Mouse (Mus musculus) midbrain, embryonic 14.5 days (tissue): Measurements from ENCODE around the gene Tomm22. TPM values are rescaled to one million over a fixed set of nuclear protein-coding genes. Genes with fewer than 3 reads are reported as not detected.

Experiments
- polyA plus RNA-seq: library from polyadenylated mRNA; unstranded; fragments of >200 nt; fragmentation: Nextera tagmentation; extraction: Ambion mirVana; gene quantifications from 2 replicates; pipeline ENCODE4 v1.2.1, GENCODE M21; 2014

Gene Tomm22
- polyA plus RNA-seq, 1 experiment from 2014 or later, result 237 TPM

Other genes starting within 250 kb of the Tomm22 start
- 225 and 226 TPM in 2 replicates for gene Csnk1e, start 215.3 kb upstream of the Tomm22 start, polyA plus RNA-seq
- gene Kcnj4, start 165.6 kb upstream of the Tomm22 start, polyA plus RNA-seq, result 0.23 TPM in 1 of 2 replicates, not detected in the other
- 5.4 and 7.1 TPM in 2 replicates for gene Kdelr3, start 154.4 kb upstream of the Tomm22 start, polyA plus RNA-seq
- 115 and 137 TPM in 2 replicates for gene Ddx17, start 124.1 kb upstream of the Tomm22 start, polyA plus RNA-seq
- 0.38 and 0.75 TPM in 2 replicates for gene Dmc1, start 65.8 kb upstream of the Tomm22 start, polyA plus RNA-seq
- 6.9 TPM in 2 replicates for gene Fam227a, start 11.9 kb upstream of the Tomm22 start, polyA plus RNA-seq
- gene Cby1, start 11.7 kb upstream of the Tomm22 start, polyA plus RNA-seq, result 84.2 and 89.7 TPM in 2 replicates
- 16.2 and 23.9 TPM in 2 replicates for gene Josd1, start 17.1 kb downstream of the Tomm22 start, polyA plus RNA-seq
- gene Gtpbp1, start 20.0 kb downstream of the Tomm22 start, polyA plus RNA-seq, result 42.5 and 49.5 TPM in 2 replicates
- 7.2 and 7.8 TPM in 2 replicates for gene Sun2, start 71.7 kb downstream of the Tomm22 start, polyA plus RNA-seq
- 77.8 and 83.8 TPM in 2 replicates for gene Dnal4, start 107.0 kb downstream of the Tomm22 start, polyA plus RNA-seq
- 17.8 and 42.5 TPM in 2 replicates for gene Nptxr, start 133.9 kb downstream of the Tomm22 start, polyA plus RNA-seq
- gene Npcd, start 163.4 kb downstream of the Tomm22 start, polyA plus RNA-seq, result 0.26 TPM in 1 of 2 replicates, not detected in the other
- 46.7 and 52.1 TPM in 2 replicates for gene Cbx6, start 163.8 kb downstream of the Tomm22 start, polyA plus RNA-seq
- 0.92 and 5.0 TPM in 2 replicates for gene Apobec3, start 220.8 kb downstream of the Tomm22 start, polyA plus RNA-seq